Mouse (Mus musculus) erythroid progenitor cell, adult 5-6 weeks (primary cell): Measurements from ENCODE around the gene Chst8. TPM values are rescaled to one million over a fixed set of nuclear protein-coding genes. Genes with fewer than 3 reads are reported as not detected.

Source experiments
- ATAC-seq: replicated peaks from 2 replicates; pipeline ENCODE4 v1.8.0; 2016; ENCODE audit warnings: moderate number of reproducible peaks, mild to moderate bottlenecking, moderate TSS enrichment, inconsistent platforms; ENCODE audit not compliant: poor library complexity, low FRiP score, severe bottlenecking
- total RNA-seq, 2 experiments: library from RNA; stranded (forward) in 1 of 2; stranded (reverse) in 1 of 2; fragments of 150-400 nt in 1 of 2; fragments of 186-747, 209-891 nt in 1 of 2; gene quantifications; 2 replicates each; pipeline versions ENCODE4 v1.2.3 to v1.2.4; 2015 to 2017; ENCODE audit warnings: low replicate concordance in 2 of 2

The Chst8 gene
- total RNA-seq, 2 experiments from 2014 or later = not detected

DNA sequence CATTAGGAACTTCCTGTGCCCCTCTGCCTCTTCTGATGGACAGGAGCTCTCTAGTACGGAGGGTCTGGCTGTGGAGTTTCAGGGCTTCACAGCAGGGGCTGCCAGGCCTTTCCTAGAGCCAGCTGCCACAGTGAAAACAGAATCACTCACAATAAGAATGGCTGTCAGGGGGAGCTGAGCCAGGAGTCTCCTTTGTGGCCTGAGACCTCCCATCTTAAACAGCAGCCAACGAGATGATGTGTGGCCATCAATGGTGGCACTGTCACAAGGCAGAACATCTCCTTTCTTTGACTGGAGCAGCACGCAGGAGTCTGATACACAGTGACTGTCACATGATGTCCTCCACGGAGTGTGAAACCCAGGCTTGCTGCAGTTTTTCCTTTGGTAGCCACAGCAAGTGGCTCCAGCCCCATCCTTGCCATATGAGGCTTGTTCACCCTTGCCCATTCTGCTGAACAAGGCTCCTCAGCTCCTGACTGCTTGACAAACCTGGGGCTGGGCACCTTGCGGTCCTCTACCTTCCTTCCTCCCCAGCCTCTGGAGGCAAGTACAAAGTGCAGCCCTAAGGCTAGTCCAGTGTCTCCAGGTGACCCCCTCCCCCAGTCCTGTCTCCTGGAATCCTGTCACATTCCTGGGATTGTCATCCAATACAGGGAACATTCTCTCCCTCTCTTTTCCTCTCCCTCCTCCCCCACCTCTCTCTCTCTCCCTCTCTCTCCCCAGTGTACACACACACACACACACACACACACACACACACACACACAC lies 91.4 kb downstream of the Chst8 start:
- ATAC-seq = no peak

DNA sequence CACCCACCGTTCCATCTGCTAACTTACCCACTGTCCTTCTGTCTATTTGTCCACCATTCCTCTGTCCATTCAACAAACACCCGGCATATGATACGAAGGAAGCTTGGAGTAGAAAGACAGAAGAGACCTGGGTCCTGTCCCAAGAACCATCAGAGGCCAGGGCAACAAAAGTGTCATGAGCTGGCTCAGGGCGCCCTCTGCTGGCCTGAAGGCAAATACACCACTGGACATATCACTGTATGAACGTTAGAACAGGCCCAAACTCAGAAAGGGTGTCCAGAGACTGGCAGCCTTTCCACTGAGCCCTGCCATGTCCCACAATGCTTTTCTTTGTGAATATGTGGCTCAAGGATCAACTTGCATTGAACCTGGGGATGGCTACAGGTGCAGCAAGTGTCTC lies 92.9 kb downstream of the Chst8 start:
- ATAC-seq = no peak

DNA sequence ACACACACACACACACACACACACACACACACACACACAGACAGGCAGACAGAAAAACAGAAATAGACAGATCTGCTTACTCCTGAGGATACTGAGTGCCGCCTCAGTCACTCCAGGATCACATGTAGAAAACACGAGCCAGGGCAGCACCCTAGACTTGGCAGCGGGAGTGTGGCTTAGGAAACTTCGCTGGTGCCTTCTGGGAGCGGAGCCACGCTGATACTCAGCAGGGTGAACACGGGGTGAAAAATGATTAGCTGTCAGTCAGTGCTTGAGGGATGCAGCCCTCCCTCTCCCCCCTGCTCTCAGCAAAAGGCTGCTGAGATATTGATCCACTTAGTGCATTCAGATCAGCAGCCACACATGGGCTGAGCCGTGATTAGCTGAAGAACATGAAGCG lies 93.9 kb downstream of the Chst8 start:
- ATAC-seq = no peak

DNA sequence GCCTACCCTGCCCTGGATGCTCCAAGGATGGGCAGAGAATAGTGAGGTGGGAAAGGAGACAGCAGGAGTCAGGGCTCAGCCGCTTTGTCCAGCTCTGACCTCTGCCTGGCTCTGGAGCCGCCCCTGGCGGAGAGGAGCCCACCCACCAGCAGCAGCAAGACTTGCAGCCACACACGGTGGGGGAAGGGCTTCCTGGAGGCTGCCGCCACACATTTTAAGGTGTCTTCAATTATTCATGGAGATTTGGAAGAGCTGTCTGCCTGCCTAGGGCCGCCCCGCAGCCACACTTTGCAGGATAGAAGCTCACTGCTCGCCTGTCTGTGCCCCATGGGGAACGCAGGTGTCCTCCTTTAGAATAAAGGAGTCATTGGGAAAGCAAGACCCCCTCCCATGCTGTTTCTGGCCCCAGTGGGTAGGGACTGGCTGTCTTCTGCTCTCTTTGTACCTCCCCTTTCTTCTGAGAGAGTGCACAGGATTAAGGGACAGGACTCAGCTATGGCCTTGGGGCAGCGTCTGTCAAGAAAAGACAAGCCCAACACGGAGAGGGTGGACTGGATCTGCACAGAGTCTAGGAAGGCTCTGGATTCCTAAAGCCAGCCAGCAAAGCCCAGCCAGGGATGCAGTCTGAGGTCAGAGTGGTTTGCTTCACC lies 95.2 kb downstream of the Chst8 start:
- no peak for ATAC-seq

DNA sequence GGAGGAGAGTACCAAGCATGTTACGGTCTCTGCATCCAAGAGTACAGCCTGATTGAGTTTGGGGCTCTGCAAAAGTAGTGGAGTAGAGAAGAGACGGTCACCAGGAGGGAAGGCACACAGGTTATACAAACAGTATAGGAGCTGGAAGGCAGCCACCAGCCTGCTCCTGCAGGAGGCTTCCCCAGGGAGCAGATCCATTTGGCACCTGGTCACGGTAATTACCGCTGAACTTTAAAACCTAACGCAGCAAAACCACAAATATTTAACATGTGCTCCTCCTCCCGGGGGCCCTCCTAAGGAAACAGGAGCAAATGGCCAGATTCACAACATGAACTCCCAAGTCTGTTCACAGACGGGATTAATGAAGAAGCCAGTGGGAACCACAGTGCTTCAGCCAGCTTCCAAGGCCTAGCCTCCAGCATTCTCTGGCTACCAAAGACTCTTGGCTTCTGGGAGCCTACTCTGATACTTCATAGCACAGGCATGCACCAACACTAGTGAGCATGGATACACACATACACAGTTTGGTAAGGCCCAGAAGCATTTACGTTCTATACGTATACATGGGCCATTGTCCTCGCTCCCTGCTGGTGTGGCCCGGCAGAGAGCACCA lies 97.6 kb downstream of the Chst8 start:
- no peak for ATAC-seq

DNA sequence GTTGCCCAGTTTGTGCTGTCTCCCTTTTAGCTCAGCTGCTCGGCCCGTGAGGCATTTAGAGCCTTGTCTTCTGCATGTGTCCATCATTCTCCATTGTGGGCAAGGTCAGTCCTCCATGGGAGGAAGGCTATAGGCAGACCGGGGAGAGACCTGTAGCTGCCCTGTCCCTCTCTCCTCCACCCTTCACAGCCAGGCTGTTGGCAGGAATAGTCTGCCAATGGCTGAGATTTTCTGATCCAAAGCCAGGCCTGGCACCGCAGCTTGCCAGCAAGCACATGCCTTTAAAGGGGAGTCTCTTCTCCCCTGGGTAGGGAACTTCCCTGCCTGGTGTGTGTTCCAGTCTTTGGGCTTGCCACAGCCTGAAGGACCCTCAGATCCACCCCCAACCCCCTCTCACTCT lies 103.4 kb downstream of the Chst8 start:
- ATAC-seq = no peak

DNA sequence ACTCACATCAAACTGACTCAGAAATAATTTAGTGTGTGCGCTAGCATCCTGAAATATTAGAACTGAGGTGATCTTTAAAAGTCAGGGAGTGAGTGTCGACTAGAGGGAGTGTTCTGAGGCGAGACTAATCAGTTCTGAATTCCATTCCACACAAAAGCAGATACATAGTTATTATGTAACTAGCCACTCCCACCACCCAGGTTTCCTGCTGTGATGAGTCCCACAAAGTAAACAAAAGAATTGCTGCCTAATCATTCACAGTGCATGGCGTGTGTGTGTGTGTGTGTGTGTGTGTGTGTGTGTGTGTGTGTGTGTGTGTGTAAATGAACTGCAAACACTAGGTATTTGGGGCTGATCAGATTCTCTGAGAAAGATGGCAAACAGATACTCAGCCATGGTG lies 108.1 kb downstream of the Chst8 start:
- no peak for ATAC-seq

DNA sequence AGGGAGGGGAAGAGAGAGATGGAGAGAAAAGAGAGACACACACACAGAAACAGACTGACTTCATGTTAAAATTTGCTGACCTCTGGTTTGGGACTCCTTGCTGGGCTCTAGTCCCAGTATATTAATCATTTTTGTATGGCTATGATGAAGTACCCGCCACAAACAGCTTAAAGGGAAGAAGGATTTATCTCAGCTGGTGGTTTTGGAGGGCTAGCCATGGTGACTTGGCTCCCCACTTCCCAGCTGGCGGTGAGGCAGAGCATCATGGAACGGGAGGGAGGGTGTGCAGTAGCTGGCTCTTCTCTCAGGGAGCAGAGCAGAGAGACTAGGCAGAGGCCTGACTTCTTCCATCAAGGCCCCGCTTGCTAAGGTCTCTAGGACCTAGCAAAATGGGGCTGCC lies 109.1 kb downstream of the Chst8 start:
- no peak for ATAC-seq

DNA sequence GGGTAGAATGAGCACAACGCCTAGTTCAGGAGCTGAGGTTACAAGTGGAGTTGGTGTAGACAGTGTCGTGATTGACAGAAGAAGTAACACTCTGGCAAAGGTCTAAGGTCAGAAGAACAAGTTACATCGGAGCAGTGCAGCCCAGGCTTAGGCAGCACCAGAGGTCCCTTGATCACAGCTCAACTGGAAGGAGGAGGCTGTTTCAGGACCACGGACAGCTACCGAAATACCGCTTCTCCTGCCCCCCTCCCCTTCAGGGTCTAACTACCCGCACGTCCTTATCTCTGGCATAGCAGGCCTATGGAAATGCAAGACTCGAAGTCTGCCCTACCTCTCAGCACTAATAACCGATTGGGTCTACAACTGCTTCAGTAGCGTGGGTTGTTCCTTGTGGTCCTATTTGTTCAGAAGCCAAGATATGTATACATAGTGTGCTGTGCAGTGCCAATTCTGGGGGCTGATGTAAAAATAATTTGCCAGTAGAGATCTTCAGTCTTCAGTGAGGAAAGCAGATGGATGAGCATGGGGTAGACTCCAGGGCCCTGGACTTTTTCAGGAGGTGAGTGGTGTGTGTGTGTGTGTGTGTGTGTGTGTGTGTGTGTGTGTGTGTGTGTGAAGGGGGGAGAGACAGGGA lies 109.7 kb downstream of the Chst8 start:
- ATAC-seq = no peak

DNA sequence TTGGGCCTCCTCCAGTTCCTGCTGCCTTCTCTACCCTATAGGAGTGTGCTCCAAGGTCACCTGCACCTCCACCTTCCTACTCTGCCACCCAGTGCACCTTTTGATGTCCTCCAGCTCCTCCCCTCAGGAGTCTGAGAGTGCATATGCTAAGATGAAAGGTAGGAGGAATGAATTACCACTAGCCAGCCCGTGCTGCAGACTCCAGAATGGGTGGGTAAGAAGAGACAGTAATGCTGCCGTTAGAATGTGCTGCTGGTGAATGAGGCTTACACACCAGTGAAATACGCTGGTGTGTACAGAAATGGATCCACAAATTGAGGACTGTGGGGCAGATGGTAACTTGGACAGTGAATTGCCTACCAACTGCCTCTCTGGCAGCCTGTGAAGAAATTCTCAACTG lies 112.6 kb downstream of the Chst8 start:
- ATAC-seq = no peak

DNA sequence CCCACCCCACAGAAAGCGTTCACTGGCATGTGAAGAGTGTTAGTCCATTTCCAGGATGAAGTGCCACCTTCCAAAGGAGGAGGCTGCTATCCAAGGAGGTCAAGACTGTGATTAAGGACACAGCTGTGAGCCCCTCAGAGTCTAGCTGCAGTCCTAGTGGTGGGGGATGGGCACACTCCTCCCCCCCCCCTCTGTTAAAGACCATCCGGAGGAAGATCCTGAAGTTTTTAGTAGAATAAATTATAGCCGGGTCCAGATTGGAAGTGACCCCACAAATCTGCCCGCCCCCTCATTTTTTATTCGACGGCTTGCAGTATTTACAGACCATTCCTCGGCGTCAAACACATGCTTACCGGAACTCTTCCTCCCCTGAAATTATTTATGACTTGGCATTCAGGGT lies 114.3 kb downstream of the Chst8 start:
- ATAC-seq = no peak

DNA sequence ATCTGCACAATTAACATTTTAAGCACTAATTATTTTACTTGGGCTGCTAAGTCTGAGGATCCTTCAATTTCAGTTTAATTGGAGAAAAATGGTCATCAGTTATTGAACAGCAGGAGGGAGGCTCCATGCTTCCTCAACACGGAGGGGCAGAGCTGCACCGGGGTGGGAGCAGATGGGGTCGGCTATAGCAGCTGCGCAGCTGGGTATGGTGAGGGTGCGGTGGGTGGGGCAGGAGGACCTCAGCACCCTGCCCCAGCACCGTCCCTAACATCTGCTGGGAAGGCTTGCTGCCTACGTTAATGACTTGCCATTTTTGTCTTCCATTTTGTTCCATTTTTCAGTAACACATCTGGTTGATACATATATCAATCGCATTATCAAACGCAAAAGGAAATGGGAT lies 116.4 kb downstream of the Chst8 start:
- no peak for ATAC-seq

DNA sequence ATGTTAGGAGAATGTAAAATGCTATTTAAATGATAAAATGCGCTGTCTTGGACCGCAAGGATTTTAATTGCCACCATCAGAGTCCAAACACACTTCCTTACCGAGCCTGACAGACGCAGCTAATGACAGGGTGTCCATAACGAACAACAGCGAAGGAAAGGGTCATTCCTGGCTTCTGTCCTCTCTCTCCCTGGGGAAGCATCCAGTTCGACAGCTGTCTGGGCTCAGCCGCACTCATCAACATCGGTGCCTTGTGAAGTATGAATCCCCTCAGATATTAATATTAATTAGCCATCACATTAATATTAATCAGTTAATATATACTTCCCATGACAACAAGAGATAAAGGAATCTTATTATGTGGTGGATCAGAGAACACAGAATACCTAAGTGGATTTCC lies 117.6 kb downstream of the Chst8 start:
- ATAC-seq = no peak

DNA sequence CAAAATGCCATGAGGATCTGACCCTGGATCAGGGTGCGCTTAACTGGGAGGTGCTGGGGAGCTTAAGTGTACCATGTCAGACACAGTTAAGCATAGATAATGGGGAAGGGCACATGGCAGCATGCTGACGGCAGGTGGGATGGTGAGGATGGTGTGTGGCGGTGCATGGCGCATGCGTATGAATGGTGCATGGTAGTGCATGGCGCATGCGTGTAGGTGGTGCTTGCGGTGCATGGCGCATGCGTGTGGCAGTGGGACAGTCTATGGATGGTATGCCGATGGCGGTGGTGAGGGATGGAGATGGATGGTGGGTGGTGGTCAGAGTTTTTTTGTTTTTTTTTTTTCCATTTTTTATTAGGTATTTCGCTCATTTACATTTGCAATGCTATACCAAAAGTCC lies 118.6 kb downstream of the Chst8 start:
- ATAC-seq = no peak

DNA sequence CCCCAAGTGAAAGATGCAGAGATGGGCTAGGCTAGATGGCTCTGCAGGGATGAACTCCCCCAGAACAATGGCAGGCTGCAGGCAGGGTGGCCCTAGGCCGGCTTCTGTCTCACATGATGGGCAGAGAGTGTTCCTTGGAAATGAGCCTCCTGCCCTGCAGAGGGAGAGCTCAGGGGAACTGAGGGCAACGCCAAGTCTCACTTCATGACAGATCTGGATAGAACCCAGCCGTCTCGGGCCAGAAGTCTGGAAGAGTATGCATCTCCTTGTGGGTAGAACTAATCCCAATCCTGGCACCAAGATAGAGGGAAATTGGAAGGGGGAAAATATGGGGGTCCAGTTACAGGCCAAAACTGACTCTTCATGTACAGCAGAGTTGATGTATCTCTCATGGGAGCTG lies 119.4 kb downstream of the Chst8 start:
- ATAC-seq = no peak

DNA sequence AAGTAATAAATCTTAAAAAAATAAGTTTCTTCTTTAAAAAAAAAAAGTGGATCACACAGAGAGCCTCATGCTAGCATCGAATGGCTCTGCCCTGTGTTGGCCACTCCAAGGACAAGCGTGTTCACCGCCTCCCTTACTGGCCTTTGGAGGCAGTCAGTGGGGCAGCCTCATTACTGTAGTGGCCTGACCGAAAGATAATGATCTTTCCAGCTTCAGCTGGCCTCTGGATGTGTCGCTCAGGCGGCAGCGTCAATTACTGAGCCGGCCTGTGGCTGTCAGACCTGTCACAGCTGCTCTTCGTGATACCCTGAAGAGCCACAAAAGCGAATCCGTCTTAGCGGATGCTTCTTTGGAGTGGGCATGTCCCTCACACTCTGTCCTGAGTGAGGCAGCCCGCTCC lies 122.4 kb downstream of the Chst8 start:
- no peak for ATAC-seq

DNA sequence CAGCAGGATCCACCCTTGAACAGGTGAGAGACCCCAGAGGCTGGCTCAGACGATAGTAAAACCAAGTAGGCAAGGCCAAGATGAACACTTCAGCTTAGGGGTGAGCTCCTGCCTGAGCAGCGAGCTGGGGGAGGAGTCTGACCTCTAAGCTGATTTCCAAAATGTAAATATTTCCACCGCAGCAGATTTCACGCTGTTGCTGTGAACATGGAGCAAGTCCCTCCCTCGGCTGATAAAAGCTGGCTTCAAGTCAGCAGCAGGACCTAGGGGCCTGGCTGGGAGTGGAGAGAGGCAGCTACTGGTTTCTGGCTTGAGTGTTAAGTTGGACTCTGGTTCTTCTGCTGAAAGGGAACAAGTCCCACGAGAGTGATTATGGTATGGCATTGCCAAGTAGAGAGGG lies 123.5 kb downstream of the Chst8 start:
- ATAC-seq = no peak

DNA sequence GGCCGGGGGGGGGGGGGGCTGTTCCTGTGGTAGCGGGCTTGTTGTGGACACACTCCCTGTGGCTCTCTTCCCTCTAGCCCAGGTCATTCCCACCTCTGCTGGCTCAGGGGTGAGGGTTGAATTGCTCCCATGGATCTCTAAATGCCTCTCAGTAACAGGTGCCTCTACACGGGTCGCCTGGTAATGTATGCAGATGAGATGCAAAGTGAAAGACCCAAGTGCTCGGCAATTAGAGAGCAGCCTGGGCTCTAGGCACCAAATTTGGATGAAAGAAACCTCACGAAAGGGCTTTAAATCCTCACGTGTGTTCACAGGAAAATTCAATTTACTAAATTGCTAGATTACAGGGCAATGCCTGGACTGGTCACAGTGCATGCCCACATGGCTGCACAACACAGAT lies 126.7 kb downstream of the Chst8 start:
- no peak for ATAC-seq

DNA sequence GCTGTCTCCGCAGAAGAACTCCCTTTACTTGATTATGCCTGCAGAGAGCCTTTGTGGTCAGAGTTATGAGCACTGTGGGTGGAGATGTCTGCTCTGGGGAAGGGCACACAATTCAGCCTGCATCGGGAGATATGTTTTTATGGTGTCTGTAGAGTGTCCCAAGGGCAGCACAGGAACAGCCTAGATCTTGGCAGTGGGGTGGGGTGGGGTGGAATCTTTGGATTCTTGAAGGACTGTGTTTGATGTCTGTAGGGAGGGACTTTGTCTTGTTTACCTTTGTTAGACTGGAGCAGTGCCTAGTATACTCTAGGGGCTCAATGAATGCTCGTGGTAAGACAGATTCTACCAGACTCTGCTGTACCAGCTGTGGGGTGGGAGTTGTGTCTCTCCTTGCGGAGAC lies 127.3 kb downstream of the Chst8 start:
- ATAC-seq = no peak

DNA sequence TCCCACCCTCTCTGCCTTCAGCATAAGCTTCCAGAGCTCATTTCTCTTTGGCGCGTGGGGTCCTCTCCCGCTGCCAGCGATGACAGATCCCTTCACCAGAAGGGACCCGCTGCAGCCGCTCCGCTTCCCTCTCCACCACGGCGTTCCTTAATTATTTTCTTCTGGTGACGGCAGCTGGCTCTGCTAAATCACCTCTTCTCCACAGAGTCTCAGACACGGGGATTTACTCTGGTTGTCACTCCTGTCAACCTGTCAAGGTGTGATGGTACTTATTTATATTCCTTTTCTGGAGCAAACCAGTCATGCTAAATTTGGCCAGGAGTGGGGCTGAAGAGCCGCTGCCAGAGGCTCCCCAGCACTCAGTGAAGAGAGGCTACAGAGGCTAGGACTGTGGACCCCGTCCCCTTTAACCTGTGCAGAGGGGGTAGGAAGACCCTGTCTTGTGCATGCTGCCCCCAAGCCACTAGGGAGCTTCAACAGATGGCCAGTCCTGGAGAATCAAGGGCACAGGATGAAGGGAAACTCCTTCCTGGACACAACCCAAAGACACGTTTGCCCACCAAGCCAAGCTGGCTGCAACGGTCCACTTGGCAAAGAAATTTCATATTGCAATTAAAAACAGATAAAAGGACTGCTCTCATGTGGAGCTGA lies 131.6 kb downstream of the Chst8 start:
- ATAC-seq = no peak
